Mouse (Mus musculus) layer of hippocampus, postnatal 25 days (tissue): Measurements from ENCODE around the gene Thap12. TPM values are rescaled to one million over a fixed set of nuclear protein-coding genes. Genes with fewer than 3 reads are reported as not detected.

ENCODE experiments used
- DNase-seq, 2 experiments: peaks; one replicate each; pipeline ENCODE4 v3.0.0; 2022; ENCODE audit warnings: mixed read lengths in 2 of 2, low spot score in 1 of 2; ENCODE audit errors: extremely low spot score in 1 of 2
- total RNA-seq, 2 experiments: library from RNA; stranded (reverse); gene quantifications; 2 replicates each; pipeline ENCODE4 v1.2.3; 2021

Gene Thap12
- 10 to 100 TPM; 71.0 to 78.5 TPM for total RNA-seq

GRCm38 (mm10) chr7:98702283-98703240 is at the start of gene Thap12:
TSS of gene Thap12 (plus strand) at chr7:98703103.
- DNase-seq, result peak; percentile 97 to 99

GRCm38 (mm10) chr7:98655681-98656530 is 47.0 kb upstream of the Thap12 start:
- DNase-seq, result peak; percentile 60 to 75

GRCm38 (mm10) chr7:98656531-98657221 is 46.2 kb upstream of the Thap12 start, which contains the start of gene Emsy:
TSS of gene Emsy (minus strand) at chr7:98656783.
- peak; percentile 80 to 87 for DNase-seq

GRCm38 (mm10) chr7:98665166-98665565 is 37.7 kb upstream of the Thap12 start:
- no peak for DNase-seq

GRCm38 (mm10) chr7:98665726-98666125 is 37.2 kb upstream of the Thap12 start:
- no peak for DNase-seq

- DNase-seq, result no peak
These were observed 34.8 kb upstream of the Thap12 start for GRCm38 (mm10) chr7:98667956-98668746.

GRCm38 (mm10) chr7:98670831-98671230 is 32.1 kb upstream of the Thap12 start:
- no peak for DNase-seq

- no peak for DNase-seq
These were observed 31.5 kb upstream of the Thap12 start for GRCm38 (mm10) chr7:98671416-98671815.

GRCm38 (mm10) chr7:98672241-98672955 is 30.5 kb upstream of the Thap12 start:
- no peak for DNase-seq

GRCm38 (mm10) chr7:98674344-98674743 is 28.6 kb upstream of the Thap12 start:
- no peak for DNase-seq

- no peak for DNase-seq
These were observed 25.4 kb upstream of the Thap12 start for GRCm38 (mm10) chr7:98677511-98677910.

GRCm38 (mm10) chr7:98678441-98678840 is 24.5 kb upstream of the Thap12 start:
- DNase-seq, result no peak

- no peak for DNase-seq
These were observed 22.2 kb upstream of the Thap12 start for GRCm38 (mm10) chr7:98680691-98681090.

- DNase-seq, result no peak
These were observed 20.1 kb upstream of the Thap12 start for GRCm38 (mm10) chr7:98682821-98683220.

- DNase-seq, result no peak
These were observed 17.0 kb upstream of the Thap12 start for GRCm38 (mm10) chr7:98685895-98686294.

GRCm38 (mm10) chr7:98690126-98690525 is 12.8 kb upstream of the Thap12 start:
- DNase-seq, result no peak

- DNase-seq, result no peak
These were observed 12.1 kb upstream of the Thap12 start for GRCm38 (mm10) chr7:98690831-98691230.

- no peak for DNase-seq
These were observed 9.9 kb upstream of the Thap12 start for GRCm38 (mm10) chr7:98692761-98693546.
